Mouse (Mus musculus) neural tube, embryonic 14.5 days (tissue): ENCODE results near the gene Phldb2. TPM values are rescaled to one million over a fixed set of nuclear protein-coding genes. Genes with fewer than 3 reads are reported as not detected.
A peak's percentile ranks its signal among the peaks of the same experiment; 100 is the strongest.

ENCODE experiments used
- ATAC-seq: fragments of 200-750 bp; cut with Nextera tagmentation; 2 replicates; pipeline ENCODE4 v1.8.0; 2017; ENCODE audit warnings: low read depth, mild to moderate bottlenecking, moderate TSS enrichment, moderate library complexity
- H3K27ac ChIP-seq: fragments of 300-500 bp; sonication (generic); 2 replicates; pipeline ENCODE4 v1.5.1; 2014; ENCODE audit warnings: low read depth, mild to moderate bottlenecking, control low read depth, low read length, moderate library complexity, mixed read lengths
- H3K27me3 ChIP-seq: fragments of 300-500 bp; sonication (generic); 2 replicates; pipeline ENCODE4 v1.6.1; 2014; ENCODE audit warnings: low read length; ENCODE audit not compliant: control insufficient read depth, insufficient read depth
- H3K36me3 ChIP-seq: fragments of 300-500 bp; sonication (generic); 2 replicates; pipeline ENCODE4 v1.6.1; 2014; ENCODE audit warnings: low read length, mixed read lengths; ENCODE audit not compliant: control insufficient read depth, insufficient read depth
- H3K4me1 ChIP-seq: fragments of 300-500 bp; sonication (generic); 2 replicates; pipeline ENCODE4 v1.6.1; 2014; ENCODE audit warnings: low read length; ENCODE audit not compliant: control insufficient read depth, insufficient read depth
- H3K4me2 ChIP-seq: fragments of 300-500 bp; sonication (generic); 2 replicates; pipeline ENCODE4 v1.6.1; 2014; ENCODE audit warnings: mild to moderate bottlenecking, low read depth, low read length, control low read depth
- H3K4me3 ChIP-seq: fragments of 300-500 bp; sonication (generic); 2 replicates; pipeline ENCODE4 v1.5.1; 2014; ENCODE audit warnings: low read depth, low read length, control low read depth, mixed read lengths
- H3K9ac ChIP-seq: fragments of 300-500 bp; sonication (generic); replicated peaks from 2 replicates; pipeline ENCODE4 v1.6.1; 2014; ENCODE audit warnings: low read depth, mild to moderate bottlenecking, control low read depth, low read length, mixed read lengths
- H3K9me3 ChIP-seq: fragments of 300-500 bp; sonication (generic); 2 replicates; pipeline ENCODE4 v1.6.1; 2016; ENCODE audit warnings: low read length; ENCODE audit not compliant: control insufficient read depth
- WGBS: fragments of 180-500 bp; shearing (Covaris S2); extraction: QIAGEN DNeasy Blood & Tissue Kit; methylation state at CpG from one replicate; pipeline ENCODE4 v1.1.7; 2014; 5-methylcytosine and 5-hydroxymethylcytosine counted together
- polyA plus RNA-seq: library from polyadenylated mRNA; unstranded; fragments of >200 nt; fragmentation: Nextera tagmentation; extraction: Ambion mirVana; gene quantifications from 2 replicates; pipeline ENCODE4 v1.2.1, GENCODE M21; 2014

Gene Phldb2
- polyA plus RNA-seq, 1 experiment from 2014 or later: 4.2 TPM

DNA sequence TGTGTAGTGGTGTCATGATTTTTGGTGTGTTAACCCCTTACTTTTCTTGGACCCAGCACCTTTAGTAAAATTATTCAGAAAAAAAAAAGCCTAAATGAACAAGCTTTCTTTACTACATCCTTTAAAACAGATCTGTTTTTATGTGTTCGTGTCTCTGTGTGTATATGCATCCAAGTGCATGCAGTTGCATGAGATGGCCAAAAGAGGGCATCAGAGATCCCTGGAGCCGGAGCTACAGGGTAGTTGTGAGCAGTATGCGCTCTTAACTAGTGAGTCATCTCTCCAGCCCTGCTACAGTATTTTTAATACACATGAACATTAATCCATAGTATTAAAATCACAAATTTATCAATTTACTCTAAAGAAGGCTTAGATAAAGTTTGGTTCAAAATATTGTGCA, 14.0 kb downstream of the Phldb2 start:
- 96% methylated on average over 3 of the region's 3 CpGs for WGBS
- Histone ChIP-seq H3K9ac (no peak overlapping the region), H3K36me3 (no peaks in the 10 kb centered on the region), H3K27ac (no peak overlapping the region), H3K27me3 (no peaks in the 10 kb centered on the region), H3K4me3 (no peak overlapping the region), H3K9me3 (no peaks in the 10 kb centered on the region), H3K4me1 (no peaks in the 10 kb centered on the region), H3K4me2 (no peak overlapping the region)
- ATAC-seq: no peak

DNA sequence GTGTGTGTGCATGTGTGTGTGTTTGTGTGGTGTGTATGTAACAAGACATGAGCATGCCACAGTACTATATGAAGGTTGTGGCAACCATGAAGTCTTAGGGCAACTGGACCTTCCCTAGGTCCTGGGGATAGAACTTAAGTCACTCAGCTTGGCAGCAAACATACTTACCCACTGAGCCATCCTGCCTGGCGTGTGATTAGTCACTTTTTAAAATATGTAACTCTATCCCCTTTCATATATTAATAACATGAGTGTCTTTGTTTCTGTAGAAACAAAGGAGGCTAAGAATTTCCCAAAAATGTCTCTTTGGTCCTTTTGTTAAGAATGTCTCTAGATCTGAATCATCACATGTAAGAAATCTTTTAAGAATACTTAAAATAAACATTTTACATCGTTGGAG, 16.0 kb downstream of the Phldb2 start:
- H3K4me3 ChIP-seq: no peak overlapping the region
- H3K4me1 ChIP-seq: no peaks in the 10 kb centered on the region
- no peaks in the 10 kb centered on the region for H3K27me3 ChIP-seq
- no peak overlapping the region for H3K9ac ChIP-seq
- ATAC-seq: no peak
- no peak overlapping the region for H3K27ac ChIP-seq
- no peak overlapping the region for H3K4me2 ChIP-seq
- H3K9me3 ChIP-seq: no peaks in the 10 kb centered on the region
- no peaks in the 10 kb centered on the region for H3K36me3 ChIP-seq
- WGBS: 72% methylated on average over 2 of the region's 2 CpGs

- no peaks in the 10 kb centered on the region for H3K27me3 ChIP-seq
- no peak overlapping the region for H3K4me2 ChIP-seq
- H3K9me3 ChIP-seq: no peaks in the 10 kb centered on the region
- no peak overlapping the region for H3K27ac ChIP-seq
- H3K36me3 ChIP-seq: no peaks in the 10 kb centered on the region
- no peak overlapping the region for H3K9ac ChIP-seq
- no peak overlapping the region for H3K4me3 ChIP-seq
- WGBS: 32% methylated on average over 2 of the region's 2 CpGs
- no peaks in the 10 kb centered on the region for H3K4me1 ChIP-seq
- peak; percentile 58; the same call in 1 of the 2 replicates for ATAC-seq
These were observed 16.9 kb downstream of the Phldb2 start for GRCm38 (mm10) chr16:45936521-45936920.

GRCm38 (mm10) chr16:45935956-45936483, 17.4 kb downstream of the Phldb2 start:
- ATAC-seq: 0 out of 2 replicates have a peak, but pooled peaks have one; percentile 24
- H3K9me3 ChIP-seq: no peaks in the 10 kb centered on the region
- no peaks in the 10 kb centered on the region for H3K27me3 ChIP-seq
- no peaks in the 10 kb centered on the region for H3K36me3 ChIP-seq
- no peak overlapping the region for H3K4me2 ChIP-seq
- 81% methylated on average over 3 of the region's 3 CpGs for WGBS
- no peak overlapping the region for H3K27ac ChIP-seq
- no peaks in the 10 kb centered on the region for H3K4me1 ChIP-seq
- no peak overlapping the region for H3K9ac ChIP-seq
- H3K4me3 ChIP-seq: no peak overlapping the region

DNA sequence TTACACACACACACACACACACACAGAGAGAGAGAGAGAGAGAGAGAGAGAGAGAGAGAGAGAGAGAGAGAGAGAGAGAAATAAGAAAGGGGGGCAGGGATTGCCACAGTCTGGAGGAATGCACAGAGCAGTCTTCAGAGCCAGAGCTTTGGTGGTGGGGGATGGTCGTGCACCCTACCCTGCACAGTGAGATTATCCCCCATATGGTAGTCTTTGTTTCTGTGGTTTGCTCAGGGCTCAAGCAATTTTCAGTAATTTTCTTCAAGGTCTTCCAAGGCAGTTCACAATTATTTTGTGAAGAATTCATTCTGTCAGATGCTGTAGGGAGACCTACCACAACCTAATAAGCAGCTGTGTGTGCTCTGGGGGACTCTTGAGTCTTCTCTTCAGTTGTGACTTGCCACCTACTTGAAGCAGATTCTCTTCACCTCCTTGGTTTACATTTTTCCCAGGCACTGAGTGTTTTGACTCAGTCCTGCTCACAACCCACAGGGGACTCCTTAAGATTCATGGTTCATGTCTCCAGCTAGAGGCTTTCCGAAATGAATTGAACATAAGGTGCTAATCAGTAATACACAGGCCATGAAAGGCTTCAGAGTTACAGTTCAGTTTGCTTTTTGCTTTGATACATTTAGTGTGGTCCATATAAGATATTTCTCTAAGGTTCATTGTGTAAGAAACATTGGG, 18.5 kb downstream of the Phldb2 start:
- H3K36me3 ChIP-seq: no peaks in the 10 kb centered on the region
- no peak overlapping the region for H3K27ac ChIP-seq
- no peaks in the 10 kb centered on the region for H3K27me3 ChIP-seq
- 44% methylated on average over 2 of the region's 2 CpGs for WGBS
- no peak overlapping the region for H3K4me2 ChIP-seq
- H3K4me3 ChIP-seq: no peak overlapping the region
- ATAC-seq: no peak
- no peaks in the 10 kb centered on the region for H3K4me1 ChIP-seq
- H3K9me3 ChIP-seq: no peaks in the 10 kb centered on the region
- H3K9ac ChIP-seq: no peak overlapping the region

DNA sequence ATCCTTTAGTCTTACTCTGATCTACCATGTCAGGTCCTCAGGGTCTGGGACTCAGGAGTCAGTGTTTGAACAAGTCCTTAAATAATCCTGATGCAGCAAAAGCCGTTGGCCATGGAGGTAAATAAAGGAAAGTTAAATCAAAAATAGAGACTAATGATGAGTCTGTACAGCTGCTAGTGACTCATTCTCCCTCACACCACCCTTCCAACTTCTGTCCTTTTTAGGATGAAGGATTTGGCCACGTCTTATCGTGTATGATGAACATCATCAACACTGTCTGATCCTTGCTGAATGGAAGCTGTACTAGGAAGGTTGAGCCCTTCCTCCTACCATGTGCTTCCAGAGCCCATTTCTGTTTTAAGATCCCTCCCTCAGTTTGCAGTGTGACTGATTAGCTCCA, 23.1 kb downstream of the Phldb2 start:
- H3K4me3 ChIP-seq: no peak overlapping the region
- H3K36me3 ChIP-seq: no peaks in the 10 kb centered on the region
- ATAC-seq: no peak
- WGBS: 98% methylated on average over 3 of the region's 3 CpGs
- no peak overlapping the region for H3K9ac ChIP-seq
- no peak overlapping the region for H3K4me2 ChIP-seq
- no peak overlapping the region for H3K27ac ChIP-seq
- no peaks in the 10 kb centered on the region for H3K9me3 ChIP-seq
- no peaks in the 10 kb centered on the region for H3K4me1 ChIP-seq
- H3K27me3 ChIP-seq: no peaks in the 10 kb centered on the region

DNA sequence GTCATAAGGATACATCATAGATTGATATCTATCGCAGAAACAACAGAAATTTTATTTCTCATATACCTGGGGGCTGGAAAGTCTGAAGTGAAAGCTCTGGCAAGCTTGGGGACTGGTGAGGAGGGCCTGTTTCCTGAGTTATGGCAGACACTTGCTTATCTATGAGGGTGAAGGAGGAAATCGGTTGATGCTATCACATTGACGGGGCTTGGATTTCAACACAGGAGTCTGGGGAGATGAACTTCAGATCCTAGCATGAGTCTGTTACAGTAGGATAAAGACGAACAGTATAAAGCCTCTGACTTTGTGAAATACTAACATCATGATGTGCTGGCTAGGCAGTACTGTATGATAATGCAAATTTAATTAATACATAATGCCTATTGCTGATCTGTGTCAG, 25.3 kb downstream of the Phldb2 start:
- H3K4me2 ChIP-seq: no peak overlapping the region
- H3K4me1 ChIP-seq: no peaks in the 10 kb centered on the region
- no peak overlapping the region for H3K4me3 ChIP-seq
- H3K27ac ChIP-seq: no peak overlapping the region
- no peaks in the 10 kb centered on the region for H3K9me3 ChIP-seq
- no peak overlapping the region for H3K9ac ChIP-seq
- H3K36me3 ChIP-seq: no peaks in the 10 kb centered on the region
- H3K27me3 ChIP-seq: no peaks in the 10 kb centered on the region
- no peak for ATAC-seq
- WGBS: 88% methylated on average over 4 of the region's 4 CpGs

DNA sequence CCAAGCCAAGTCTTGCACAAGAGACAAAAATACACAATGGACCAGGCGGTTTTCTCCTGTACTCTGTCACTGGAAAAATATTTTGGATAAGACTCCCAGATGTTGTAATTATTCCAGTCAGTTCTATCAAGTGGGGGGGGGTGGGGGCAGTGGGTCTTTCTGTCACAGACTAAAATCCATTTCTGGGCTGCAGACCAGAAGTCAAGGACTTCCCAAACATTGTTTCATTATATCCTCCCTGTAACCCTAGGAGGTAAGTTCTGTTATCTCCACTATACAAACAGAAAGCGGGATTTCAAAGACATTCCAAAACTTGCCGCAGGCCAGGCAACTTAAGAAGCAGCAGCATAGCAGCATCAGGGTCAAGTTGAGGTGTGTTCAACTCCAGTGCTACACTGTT, 25.8 kb downstream of the Phldb2 start:
- Histone ChIP-seq H3K4me1 (no peaks in the 10 kb centered on the region), H3K4me2 (no peak overlapping the region), H3K4me3 (no peak overlapping the region), H3K9me3 (no peaks in the 10 kb centered on the region), H3K9ac (no peak overlapping the region), H3K27me3 (no peaks in the 10 kb centered on the region), H3K27ac (no peak overlapping the region), H3K36me3 (no peaks in the 10 kb centered on the region)
- WGBS: 74% methylated on average over 3 of the region's 3 CpGs
- no peak for ATAC-seq

- no peak overlapping the region for H3K27ac ChIP-seq
- no peaks in the 10 kb centered on the region for H3K27me3 ChIP-seq
- WGBS: 91% methylated on average over 5 of the region's 5 CpGs
- no peak overlapping the region for H3K4me2 ChIP-seq
- ATAC-seq: no peak
- H3K36me3 ChIP-seq: no peaks in the 10 kb centered on the region
- H3K9me3 ChIP-seq: no peaks in the 10 kb centered on the region
- no peak overlapping the region for H3K4me3 ChIP-seq
- H3K9ac ChIP-seq: no peak overlapping the region
- no peaks in the 10 kb centered on the region for H3K4me1 ChIP-seq
These were observed 26.5 kb downstream of the Phldb2 start for GRCm38 (mm10) chr16:45926875-45927274.
